Mouse (Mus musculus): Measurements from ENCODE around the gene Enkur. TPM values are rescaled to one million over a fixed set of nuclear protein-coding genes. Genes with fewer than 3 reads are reported as not detected.

The Enkur gene
- polyA plus RNA-seq, 2 experiments, result 0.02 TPM; not detected in 1

GRCm38 (mm10) chr2:21188610-21189009 is 16.6 kb downstream of the Enkur start:
- 58% methylated on average over 4 of the region's 4 CpGs for WGBS (ENCODE audit: insufficient replicate concordance)
- ATAC-seq (ENCODE audit: insufficient read depth) (no peak), DNase-seq (ENCODE audit: low read depth in 3 of 3, low spot score in 3 of 3) (no peak)
- no peak overlapping the region for H3K4me3 ChIP-seq (ENCODE audit: insufficient read depth in 1 of 2, low read depth in 2 of 2, low read length in 2 of 2)
- H3K27ac ChIP-seq, result no peak overlapping the region
- no peaks in the 10 kb centered on the region for H3K27me3 ChIP-seq (ENCODE audit: control insufficient read depth, insufficient read depth, low read length)
- no peak for TF ChIP-seq CTCF (IDR thresholded peaks at IDR 0.05; ENCODE audit: low read depth)
- TF ChIP-seq EP300 (IDR thresholded peaks at IDR 0.05; ENCODE audit: low read depth), result no peak
- no peak overlapping the region for H3K4me2 ChIP-seq (ENCODE audit: low read depth)
- no peaks in the 10 kb centered on the region for H3K4me1 ChIP-seq (replicated peaks; ENCODE audit: control insufficient read depth in 2 of 2, insufficient read depth in 2 of 2, low read length in 1 of 2)
- no peak overlapping the region for H3K9ac ChIP-seq (replicated peaks)
- H3K36me3 ChIP-seq (replicated peaks; ENCODE audit: control insufficient read depth, insufficient read depth, low read depth), result no peaks in the 10 kb centered on the region
- no peaks in the 10 kb centered on the region for H3K9me3 ChIP-seq (ENCODE audit: control insufficient read depth, low read length)

- WGBS (ENCODE audit: insufficient replicate concordance), result 35% methylated on average over 7 of the region's 7 CpGs
- Histone ChIP-seq H3K4me2 (ENCODE audit: low read depth) (no peak overlapping the region), H3K9me3 (ENCODE audit: control insufficient read depth, low read length) (no peaks in the 10 kb centered on the region), H3K27me3 (ENCODE audit: control insufficient read depth, insufficient read depth, low read length) (no peaks in the 10 kb centered on the region), H3K4me3 (ENCODE audit: insufficient read depth in 1 of 2, low read depth in 2 of 2, low read length in 2 of 2) (no peak overlapping the region), H3K4me1 (replicated peaks; ENCODE audit: control insufficient read depth in 2 of 2, insufficient read depth in 2 of 2, low read length in 1 of 2) (0 out of 4 replicates have a peak, but pooled peaks cover 0 to 1% of the 10 kb centered on the region in 2 experiments), H3K27ac (no peak overlapping the region), H3K36me3 (replicated peaks; ENCODE audit: control insufficient read depth, insufficient read depth, low read depth) (no peaks in the 10 kb centered on the region), H3K9ac (replicated peaks) (no peak overlapping the region)
- TF ChIP-seq CTCF (IDR thresholded peaks at IDR 0.05; ENCODE audit: low read depth) (peak; percentile 82), EP300 (IDR thresholded peaks at IDR 0.05; ENCODE audit: low read depth) (no peak)
- peak; percentile 17 to 26 (median 23) for DNase-seq (ENCODE audit: low read depth in 3 of 3, low spot score in 3 of 3)
- no peak for ATAC-seq (ENCODE audit: insufficient read depth)
These were observed 17.6 kb downstream of the Enkur start for GRCm38 (mm10) chr2:21187576-21187975.

GRCm38 (mm10) chr2:21182811-21183210 is 22.4 kb downstream of the Enkur start:
- Histone ChIP-seq H3K9ac (replicated peaks) (no peak overlapping the region), H3K27ac (no peak overlapping the region), H3K4me1 (replicated peaks; ENCODE audit: control insufficient read depth in 2 of 2, insufficient read depth in 2 of 2, low read length in 1 of 2) (0 out of 4 replicates have a peak, but pooled peaks cover 0 to 1% of the 10 kb centered on the region in 2 experiments), H3K4me2 (ENCODE audit: low read depth) (no peak overlapping the region), H3K4me3 (ENCODE audit: insufficient read depth in 1 of 2, low read depth in 2 of 2, low read length in 2 of 2) (no peak overlapping the region), H3K9me3 (ENCODE audit: control insufficient read depth, low read length) (no peaks in the 10 kb centered on the region), H3K36me3 (replicated peaks; ENCODE audit: control insufficient read depth, insufficient read depth, low read depth) (no peaks in the 10 kb centered on the region), H3K27me3 (ENCODE audit: control insufficient read depth, insufficient read depth, low read length) (no peaks in the 10 kb centered on the region)
- DNase-seq (ENCODE audit: low read depth in 3 of 3, low spot score in 3 of 3) (no peak), ATAC-seq (ENCODE audit: insufficient read depth) (no peak)
- TF ChIP-seq CTCF (IDR thresholded peaks at IDR 0.05; ENCODE audit: low read depth) (no peak), EP300 (IDR thresholded peaks at IDR 0.05; ENCODE audit: low read depth) (no peak)
- 24% methylated on average over 1 of the region's 1 CpGs for whole genome bisulfite sequencing (ENCODE audit: insufficient replicate concordance)

GRCm38 (mm10) chr2:21179136-21179535 is 26.0 kb downstream of the Enkur start:
- Histone ChIP-seq H3K4me1 (replicated peaks; ENCODE audit: control insufficient read depth in 2 of 2, insufficient read depth in 2 of 2, low read length in 1 of 2) (0 out of 4 replicates have a peak, but pooled peaks cover 0 to 1% of the 10 kb centered on the region in 2 experiments), H3K36me3 (replicated peaks; ENCODE audit: control insufficient read depth, insufficient read depth, low read depth) (no peaks in the 10 kb centered on the region), H3K9me3 (ENCODE audit: control insufficient read depth, low read length) (no peaks in the 10 kb centered on the region), H3K4me3 (ENCODE audit: insufficient read depth in 1 of 2, low read depth in 2 of 2, low read length in 2 of 2) (no peak overlapping the region), H3K27me3 (ENCODE audit: control insufficient read depth, insufficient read depth, low read length) (no peaks in the 10 kb centered on the region), H3K4me2 (ENCODE audit: low read depth) (no peak overlapping the region), H3K27ac (no peak overlapping the region), H3K9ac (replicated peaks) (no peak overlapping the region)
- TF ChIP-seq EP300 (IDR thresholded peaks at IDR 0.05; ENCODE audit: low read depth) (no peak), CTCF (IDR thresholded peaks at IDR 0.05; ENCODE audit: low read depth) (no peak)
- 54% methylated on average over 5 of the region's 5 CpGs for WGBS (ENCODE audit: insufficient replicate concordance)
- no peak for ATAC-seq (ENCODE audit: insufficient read depth)
- DNase-seq (ENCODE audit: low read depth in 3 of 3, low spot score in 3 of 3), result no peak

- TF ChIP-seq EP300 (IDR thresholded peaks at IDR 0.05; ENCODE audit: low read depth) (no peak), CTCF (IDR thresholded peaks at IDR 0.05; ENCODE audit: low read depth) (no peak)
- Histone ChIP-seq H3K4me2 (ENCODE audit: low read depth) (no peak overlapping the region), H3K4me1 (replicated peaks; ENCODE audit: control insufficient read depth in 2 of 2, insufficient read depth in 2 of 2, low read length in 1 of 2) (no peaks in the 10 kb centered on the region), H3K4me3 (ENCODE audit: insufficient read depth in 1 of 2, low read depth in 2 of 2, low read length in 2 of 2) (no peak overlapping the region), H3K9me3 (ENCODE audit: control insufficient read depth, low read length) (no peaks in the 10 kb centered on the region), H3K27me3 (ENCODE audit: control insufficient read depth, insufficient read depth, low read length) (no peaks in the 10 kb centered on the region), H3K36me3 (replicated peaks; ENCODE audit: control insufficient read depth, insufficient read depth, low read depth) (no peaks in the 10 kb centered on the region), H3K9ac (replicated peaks) (no peak overlapping the region), H3K27ac (no peak overlapping the region)
- ATAC-seq (ENCODE audit: insufficient read depth) (no peak), DNase-seq (ENCODE audit: low read depth in 3 of 3, low spot score in 3 of 3) (no peak)
- WGBS (ENCODE audit: insufficient replicate concordance), result 37% methylated on average over 3 of the region's 3 CpGs
These were observed 32.4 kb downstream of the Enkur start for GRCm38 (mm10) chr2:21172797-21173196.

Data from liver, embryonic 14.5 days (tissue).